Mouse (Mus musculus) liver, adult 2 months (tissue): ENCODE measurements around the gene S100a3.

ENCODE experiments used
- CTCF ChIP-seq: fragments of 200-500 bp; IDR thresholded peaks from 2 replicates; pipeline ENCODE4 v1.5.1; 2011; ENCODE audit warnings: low read depth, low read length, control low read depth
- POLR2A ChIP-seq: fragments of 200-500 bp; IDR thresholded peaks from 2 replicates; pipeline ENCODE4 v1.6.1; 2011; ENCODE audit warnings: low read length, control low read depth; ENCODE audit not compliant: insufficient read depth; ENCODE audit errors: extremely low read depth

DNA sequence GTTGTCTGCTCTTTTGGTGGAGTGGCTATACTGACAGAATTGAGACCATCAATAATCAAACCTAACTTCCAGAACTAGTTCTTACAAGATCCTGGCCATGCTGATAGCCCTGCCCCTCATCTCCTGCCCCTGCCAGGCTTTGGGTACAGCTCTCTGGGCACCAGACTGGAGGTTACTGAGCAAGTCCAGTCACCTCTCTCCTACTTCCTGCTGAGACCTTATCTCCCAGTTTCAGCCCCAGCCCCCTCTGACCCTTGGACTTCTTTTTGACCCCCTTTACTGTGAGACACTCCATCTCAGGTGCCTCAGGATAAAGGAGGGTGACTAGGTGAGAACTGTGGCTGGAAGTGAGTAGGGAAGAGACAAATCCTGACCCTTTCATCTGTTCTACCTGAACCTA, 48.7 kb downstream of the S100a3 start:
- TF ChIP-seq POLR2A (no peak), CTCF (no peak)
